Mouse (Mus musculus) kidney, embryonic 14.5 days (tissue): ENCODE results near the gene Ubqln4. TPM values are rescaled to one million over a fixed set of nuclear protein-coding genes. Genes with fewer than 3 reads are reported as not detected.

Source experiments
- ATAC-seq: fragments of 200-750 bp; cut with Nextera tagmentation; 2 replicates; pipeline ENCODE4 v1.8.0; 2017; ENCODE audit warnings: moderate number of reproducible peaks, mild to moderate bottlenecking, moderate TSS enrichment, moderate library complexity; ENCODE audit not compliant: low FRiP score, low TSS enrichment
- H3K27ac ChIP-seq: fragments of 300-500 bp; sonication (generic); 2 replicates; pipeline ENCODE4 v1.5.1; 2014; ENCODE audit warnings: low read depth, mild to moderate bottlenecking, low read length, moderate library complexity, mixed read lengths
- H3K27me3 ChIP-seq: fragments of 300-500 bp; sonication (generic); 2 replicates; pipeline ENCODE4 v1.6.1; 2014; ENCODE audit warnings: mild to moderate bottlenecking, low read length; ENCODE audit not compliant: control insufficient read depth, insufficient read depth
- H3K36me3 ChIP-seq: fragments of 300-500 bp; sonication (generic); 2 replicates; pipeline ENCODE4 v1.6.1; 2014; ENCODE audit warnings: low read length, mixed read lengths; ENCODE audit not compliant: control insufficient read depth, insufficient read depth
- H3K4me1 ChIP-seq: fragments of 300-500 bp; sonication (generic); 2 replicates; pipeline ENCODE4 v1.6.1; 2014; ENCODE audit warnings: low read length, mixed read lengths; ENCODE audit not compliant: control insufficient read depth, insufficient read depth
- H3K4me2 ChIP-seq: fragments of 300-500 bp; sonication (generic); replicated peaks from 2 replicates; pipeline ENCODE4 v1.6.1; 2014; ENCODE audit warnings: low read depth, mild to moderate bottlenecking, low read length
- H3K4me3 ChIP-seq: fragments of 300-500 bp; sonication (generic); 2 replicates; pipeline ENCODE4 v1.5.1; 2014; ENCODE audit warnings: mild to moderate bottlenecking, low read length
- H3K9ac ChIP-seq: fragments of 300-500 bp; sonication (generic); 2 replicates; pipeline ENCODE4 v1.6.1; 2014; ENCODE audit warnings: low read depth, mild to moderate bottlenecking, low read length, moderate library complexity
- H3K9me3 ChIP-seq: fragments of 300-500 bp; sonication (generic); 2 replicates; pipeline ENCODE4 v1.6.1; 2016; ENCODE audit warnings: low read length; ENCODE audit not compliant: control insufficient read depth
- WGBS: fragments of 180-500 bp; shearing (Covaris S2); extraction: QIAGEN DNeasy Blood & Tissue Kit; methylation state at CpG from one replicate; pipeline ENCODE4 v1.1.7; 2014; 5-methylcytosine and 5-hydroxymethylcytosine counted together
- polyA plus RNA-seq: library from polyadenylated mRNA; unstranded; fragments of >200 nt; fragmentation: Nextera tagmentation; extraction: Ambion mirVana; gene quantifications from 2 replicates; pipeline ENCODE4 v1.2.1, GENCODE M21; 2014

The Ubqln4 gene
- polyA plus RNA-seq, 1 experiment from 2014 or later = 73.4 TPM

GRCm38 (mm10) chr3:88530082-88530864 is 23.3 kb upstream of the Ubqln4 start:
- WGBS = 10% methylated on average over 11 of the region's 11 CpGs
- Histone ChIP-seq H3K4me1 (peaks cover 59% of the 10 kb centered on the region), H3K27ac (peak overlapping the region; percentile 96; the same call in 1 of the 2 replicates), H3K9ac (peak overlapping the region; percentile 99), H3K4me2 (peak overlapping the region; percentile 94), H3K27me3 (no peaks in the 10 kb centered on the region), H3K9me3 (no peaks in the 10 kb centered on the region), H3K4me3 (peak overlapping the region; percentile 93), H3K36me3 (no peaks in the 10 kb centered on the region)
- no peak for ATAC-seq

- H3K4me1 ChIP-seq = peaks cover 66% of the 10 kb centered on the region
- H3K9ac ChIP-seq = peak overlapping the region; percentile 99
- peak; percentile 84 for ATAC-seq
- H3K9me3 ChIP-seq = no peaks in the 10 kb centered on the region
- H3K27ac ChIP-seq = peak overlapping the region; percentile 96
- H3K4me2 ChIP-seq = peak overlapping the region; percentile 94
- peaks cover 9% of the 10 kb centered on the region for H3K36me3 ChIP-seq
- H3K4me3 ChIP-seq = peak overlapping the region; percentile 93
- WGBS = under 1% methylated on average over 63 of the region's 63 CpGs
- no peaks in the 10 kb centered on the region for H3K27me3 ChIP-seq
These were observed 21.9 kb upstream of the Ubqln4 start for GRCm38 (mm10) chr3:88531348-88532298.

- Histone ChIP-seq H3K36me3 (peaks cover 16% of the 10 kb centered on the region), H3K4me2 (peak within 1 kb of the TSS; percentile 94), H3K27me3 (no peaks in the 10 kb centered on the region), H3K9ac (peak within 1 kb of the TSS; percentile 99), H3K4me1 (peaks cover 69% of the 10 kb centered on the region), H3K27ac (peak within 1 kb of the TSS; percentile 96), H3K4me3 (peak within 1 kb of the TSS; percentile 93), H3K9me3 (no peaks in the 10 kb centered on the region)
- WGBS = under 1% methylated on average over 11 of the region's 31 CpGs
- ATAC-seq = no peak
These were observed 21.3 kb upstream of the Ubqln4 start, which contains the start of gene Mex3a for GRCm38 (mm10) chr3:88532299-88532674. TSS of gene Mex3a (plus strand) at chr3:88532395.

GRCm38 (mm10) chr3:88532689-88533511 is 20.7 kb upstream of the Ubqln4 start:
- Histone ChIP-seq H3K4me1 (peaks cover 69% of the 10 kb centered on the region), H3K27ac (peak overlapping the region; percentile 96), H3K27me3 (no peaks in the 10 kb centered on the region), H3K9me3 (no peaks in the 10 kb centered on the region), H3K4me2 (peak overlapping the region; percentile 94), H3K9ac (peak overlapping the region; percentile 99), H3K36me3 (peaks cover 22% of the 10 kb centered on the region), H3K4me3 (peak overlapping the region; percentile 93)
- peak; percentile 16 for ATAC-seq
- under 1% methylated on average over 36 of the region's 40 CpGs for WGBS

- peak overlapping the region; percentile 94 for H3K4me2 ChIP-seq
These were observed 19.9 kb upstream of the Ubqln4 start for GRCm38 (mm10) chr3:88533706-88534105.

GRCm38 (mm10) chr3:88535005-88535404 is 18.6 kb upstream of the Ubqln4 start:
- Histone ChIP-seq H3K9ac (peak overlapping the region; percentile 99; the same call in 1 of the 2 replicates), H3K4me3 (peak overlapping the region; percentile 93), H3K4me2 (peak overlapping the region; percentile 94), H3K4me1 (peaks cover 59% of the 10 kb centered on the region), H3K36me3 (peaks cover 38% of the 10 kb centered on the region), H3K9me3 (no peaks in the 10 kb centered on the region), H3K27me3 (no peaks in the 10 kb centered on the region), H3K27ac (peak overlapping the region; percentile 6; the same call in 1 of the 2 replicates)
- WGBS = 15% methylated on average over 3 of the region's 3 CpGs
- ATAC-seq = no peak

More at GRCm38 (mm10) chr3:88533706-88534105, 19.9 kb upstream of the Ubqln4 start:
- ATAC-seq = no peak
- Histone ChIP-seq H3K36me3 (peaks cover 30% of the 10 kb centered on the region), H3K4me3 (peak overlapping the region; percentile 93), H3K27ac (peak overlapping the region; percentile 96; the same call in 1 of the 2 replicates), H3K9me3 (no peaks in the 10 kb centered on the region), H3K27me3 (no peaks in the 10 kb centered on the region), H3K4me1 (peaks cover 68% of the 10 kb centered on the region), H3K9ac (peak overlapping the region; percentile 99)
- 0% methylated on average over 5 of the region's 5 CpGs for WGBS

GRCm38 (mm10) chr3:88535527-88535926 is 18.0 kb upstream of the Ubqln4 start:
- Histone ChIP-seq H3K36me3 (peaks cover 43% of the 10 kb centered on the region), H3K9ac (peak overlapping the region; percentile 99; the same call in 1 of the 2 replicates), H3K4me1 (peaks cover 55% of the 10 kb centered on the region), H3K9me3 (no peaks in the 10 kb centered on the region), H3K4me2 (peak overlapping the region; percentile 94), H3K27me3 (no peaks in the 10 kb centered on the region), H3K27ac (peak overlapping the region; percentile 6; the same call in 1 of the 2 replicates), H3K4me3 (peak overlapping the region; percentile 93)
- ATAC-seq = no peak
- WGBS = 32% methylated on average over 4 of the region's 4 CpGs
